ENCODE assay signal across 12 mouse cellular contexts in genomic region chr17:75027358-75028131, GRCm38 (mm10). TPM values are rescaled to one million over a fixed set of nuclear protein-coding genes. Genes with fewer than 3 reads are reported as not detected.
A peak's percentile ranks its signal among the peaks of the same experiment; 100 is the strongest.
DNase-seq lines count a peak whose midpoint lies in the region; ATAC-seq lines count a peak whose summit lies in the region.
"Had no signal": no experiment of that assay in that cellular context is flagged by ENCODE, and none has a peak within 500 bp of the region (broad histone marks: within the 10 kb centered on the region; RNA-seq: fewer than 3 reads in every experiment).

No protein-coding gene starts in this region.

- intact Hi-C loops in left cerebral cortex, postnatal 4 days (cut with DNase I), result no loop called here

- H3K4me1 ChIP-seq in forebrain, embryonic 16.5 days (replicated peaks; ENCODE audit: control insufficient read depth, insufficient read depth, low read length), result peaks cover 6% of the 10 kb centered on the region
- H3K4me1 ChIP-seq: stomach, embryonic 15.5 days had no signal

- peak; percentile 17 for DNase-seq in layer of hippocampus, adult 11-12 months (ENCODE audit: low spot score)
- no peak for DNase-seq in layer of hippocampus, adult 9-10 months (ENCODE audit: low spot score)
- DNase-seq in gastrocnemius, postnatal 25 days, result peak; percentile 78
- peak; percentile 17 for DNase-seq in left cerebral cortex, postnatal 4 days
- DNase-seq in liver, result no peak
- no peak for DNase-seq in spleen, adult 18-20 months
- no peak for DNase-seq in adrenal gland, postnatal 10 days
- DNase-seq: lung, postnatal 14 days had no signal

- H3K9ac ChIP-seq in forebrain, embryonic 16.5 days (replicated peaks; ENCODE audit: low read depth, low read length), result no peak overlapping the region
- H3K9ac ChIP-seq: neural tube, embryonic 13.5 days; stomach, embryonic 15.5 days had no signal

- 62% methylated on average over 12 of the region's 12 CpGs for WGBS in forebrain, embryonic 16.5 days

- no peaks in the 10 kb centered on the region for H3K27me3 ChIP-seq in forebrain, embryonic 16.5 days (replicated peaks; ENCODE audit: control insufficient read depth, insufficient read depth, low read length)
- H3K27me3 ChIP-seq: neural tube, embryonic 13.5 days; stomach, embryonic 15.5 days had no signal

- no peak overlapping the region for H3K27ac ChIP-seq in forebrain, embryonic 16.5 days (ENCODE audit: low read length)
- H3K27ac ChIP-seq: neural tube, embryonic 13.5 days; stomach, embryonic 15.5 days had no signal

- no peaks in the 10 kb centered on the region for H3K9me3 ChIP-seq in forebrain, embryonic 16.5 days (ENCODE audit: control insufficient read depth, low read length)
- H3K9me3 ChIP-seq: G1E; neural tube, embryonic 13.5 days; stomach, embryonic 15.5 days had no signal

- H3K36me3 ChIP-seq in forebrain, embryonic 16.5 days (ENCODE audit: control insufficient read depth, insufficient read depth), result no peaks in the 10 kb centered on the region
- H3K36me3 ChIP-seq: G1E; neural tube, embryonic 13.5 days; stomach, embryonic 15.5 days had no signal

- ATAC-seq in forebrain, embryonic 16.5 days, result peak; percentile 80

- no peak overlapping the region for H3K4me2 ChIP-seq in forebrain, embryonic 16.5 days (ENCODE audit: low read length)
- H3K4me2 ChIP-seq: neural tube, embryonic 13.5 days; stomach, embryonic 15.5 days had no signal

- no peak overlapping the region for H3K4me3 ChIP-seq in forebrain, embryonic 16.5 days (replicated peaks; ENCODE audit: low read length)
- H3K4me3 ChIP-seq: neural tube, embryonic 13.5 days; stomach, embryonic 15.5 days had no signal

RNA-seq across cellular contexts. Expression of gene Ltbp1, which starts 22.2 kb away (rescaled TPM):
- 2.3 and 4.3 TPM in 2 replicates for polyA plus RNA-seq in forebrain, embryonic 16.5 days (2015; fragmentation: Nextera tagmentation; extraction: Ambion mirVana)
- 10 to 100 TPM; 10.2 to 11.1 TPM for total RNA-seq in gastrocnemius, postnatal 25 days (2021)
- 1 to 10 TPM; 3.1 to 3.3 TPM for total RNA-seq in left cerebral cortex, postnatal 4 days (2021)
- total RNA-seq in adrenal gland, postnatal 10 days (2021), result 10 to 100 TPM; 18.7 to 19.0 TPM
- polyA plus RNA-seq: G1E had no signal

Comparison
In these comparisons a context has a peak if more than half of its experiments do, and no peak if none do; other contexts are left out.
1. DNase-seq: peak in layer of hippocampus, adult 11-12 months (single experiment), gastrocnemius, postnatal 25 days (single experiment) and left cerebral cortex, postnatal 4 days (single experiment); none in layer of hippocampus, adult 9-10 months (single experiment), liver (single experiment), spleen, adult 18-20 months (0 of 2) and adrenal gland, postnatal 10 days (single experiment).